Mouse (Mus musculus): ENCODE measurements around the gene Sult2a8. TPM values are rescaled to one million over a fixed set of nuclear protein-coding genes. Genes with fewer than 3 reads are reported as not detected.

Gene Sult2a8
- polyA plus RNA-seq (2012; rRNA removed; ENCODE audit: low replicate concordance), result not detected in 2 replicates

GRCm38 (mm10) chr7:14446534-14446933 is at the start of gene Sult2a8:
Sult2a8 (minus strand) TSS chr7:14446769.

GRCm38 (mm10) chr7:14494130-14494529 is 47.6 kb upstream of the Sult2a8 start, which contains the start of gene Sult2a7:
Sult2a7 (minus strand) TSS chr7:14494230.

Other genes starting within 250 kb of the Sult2a8 start
- not detected in 2 replicates for gene Sult2a6, start 191.9 kb downstream of the Sult2a8 start, polyA plus RNA-seq (2012; rRNA removed; ENCODE audit: low replicate concordance)
- not detected in 2 replicates for gene Obox8, start 113.2 kb downstream of the Sult2a8 start, polyA plus RNA-seq (2012; rRNA removed; ENCODE audit: low replicate concordance)
- gene Sult2a7, start 47.5 kb upstream of the Sult2a8 start, polyA plus RNA-seq (2012; rRNA removed; ENCODE audit: low replicate concordance), result not detected in 2 replicates
- 0.03 and 0.33 TPM in 2 replicates for gene Vmn1r90, start 116.7 kb upstream of the Sult2a8 start, polyA plus RNA-seq (2012; rRNA removed; ENCODE audit: low replicate concordance)
- not detected in 2 replicates for gene Obox7, start 212.7 kb upstream of the Sult2a8 start, polyA plus RNA-seq (2012; rRNA removed; ENCODE audit: low replicate concordance)

Data from subcutaneous adipose tissue, adult 2 months (tissue).